Mouse (Mus musculus): Measurements from ENCODE around the gene Cnpy4.
"Not testable (repeated sequence)": the region's sequence is repeated elsewhere in the genome, so short reads cannot be mapped to it uniquely, and the experiment has no call there.

Gene Cnpy4

GRCm38 (mm10) chr5:138202086-138202485 lies 14.8 kb downstream of the Cnpy4 start:
- DNase-seq (ENCODE audit: low read depth, low spot score), result no peak

- no peak for DNase-seq (ENCODE audit: low read depth, low spot score)
Measured at GRCm38 (mm10) chr5:138207253-138207652, 20.0 kb downstream of the Cnpy4 start.

- DNase-seq (ENCODE audit: low read depth, low spot score), result no peak
Measured at GRCm38 (mm10) chr5:138207873-138208272, 20.6 kb downstream of the Cnpy4 start.

DNA sequence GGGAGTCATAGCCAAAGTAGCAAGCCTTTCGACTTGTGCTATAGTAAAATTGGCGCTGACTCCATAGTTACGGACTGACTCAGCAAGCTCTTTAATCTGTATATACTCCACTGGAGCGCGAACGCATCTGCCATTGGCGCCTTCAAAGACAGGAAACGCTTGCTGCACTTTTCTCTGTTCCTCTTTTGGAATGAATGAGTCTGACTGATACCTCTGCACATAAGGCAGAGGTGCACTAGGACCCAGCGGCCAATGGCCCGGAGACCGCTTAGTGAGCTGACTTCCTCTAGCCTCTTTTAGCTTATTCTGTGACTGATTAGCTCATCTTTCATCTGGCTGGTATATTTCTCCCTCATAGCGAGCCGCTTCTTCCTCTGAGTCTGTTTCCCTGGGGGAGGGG lies 29.3 kb downstream of the Cnpy4 start:
- DNase-seq (ENCODE audit: low read depth, low spot score), result not testable (repeated sequence)

DNA sequence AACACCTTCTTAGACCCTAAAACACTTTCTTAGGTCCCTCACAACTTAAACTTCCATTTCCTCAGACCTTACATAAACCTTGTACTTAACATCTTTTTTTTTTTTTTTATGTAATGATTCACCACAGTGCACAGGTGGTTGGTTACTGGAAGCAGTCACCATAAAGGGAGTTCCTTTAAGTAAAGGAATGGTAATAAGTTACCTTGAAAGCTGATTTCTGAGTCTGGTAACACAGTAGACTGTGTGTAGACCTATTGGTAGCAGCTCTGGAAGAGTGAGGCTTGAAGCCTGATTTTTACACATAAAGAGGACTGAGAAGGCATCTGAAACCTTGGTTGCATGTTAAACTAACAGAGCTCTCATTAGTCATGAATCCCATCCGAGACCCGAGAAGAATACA lies 32.6 kb downstream of the Cnpy4 start:
- DNase-seq (ENCODE audit: low read depth, low spot score), result no peak

DNA sequence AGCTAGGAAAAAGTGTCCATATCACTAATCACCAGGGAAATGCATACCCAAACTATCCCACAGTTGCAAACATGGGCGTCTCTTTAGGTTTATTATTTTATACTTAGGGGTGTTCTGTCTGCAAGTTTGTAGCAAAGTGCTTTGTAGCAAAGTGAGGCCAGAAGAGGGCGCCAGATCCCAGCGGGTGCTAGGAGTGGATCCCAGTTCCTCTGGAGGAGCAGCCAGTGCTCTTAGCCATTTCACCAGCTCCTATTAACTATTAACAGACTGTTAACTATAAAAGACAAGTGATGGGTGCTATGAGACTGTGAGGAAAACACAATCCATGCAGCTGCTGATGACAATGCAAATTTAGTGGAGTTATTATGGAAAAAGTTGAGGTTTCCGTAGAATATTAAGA lies 34.8 kb downstream of the Cnpy4 start:
- DNase-seq (ENCODE audit: low read depth, low spot score), result peak; percentile 64

DNA sequence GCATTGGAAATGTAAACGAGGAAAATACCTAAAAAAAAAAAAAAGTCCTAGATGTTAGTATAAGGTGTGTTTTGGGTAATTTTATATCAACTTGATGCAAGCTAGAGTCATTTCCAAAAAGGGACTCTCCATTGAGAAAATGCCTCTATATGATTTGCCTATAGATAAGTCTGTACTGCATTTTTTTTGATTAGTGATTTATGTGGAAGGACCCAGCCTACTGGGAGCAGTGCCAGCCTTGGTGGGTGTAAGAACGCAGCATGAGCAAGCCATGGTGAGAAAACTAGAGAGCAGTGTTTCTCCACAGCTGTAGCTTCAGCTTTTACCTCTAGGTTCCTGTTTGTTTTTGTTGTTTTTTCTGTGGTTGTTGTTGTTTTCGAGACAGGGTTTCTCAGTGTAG lies 36.0 kb downstream of the Cnpy4 start:
- DNase-seq (ENCODE audit: low read depth, low spot score), result no peak

DNA sequence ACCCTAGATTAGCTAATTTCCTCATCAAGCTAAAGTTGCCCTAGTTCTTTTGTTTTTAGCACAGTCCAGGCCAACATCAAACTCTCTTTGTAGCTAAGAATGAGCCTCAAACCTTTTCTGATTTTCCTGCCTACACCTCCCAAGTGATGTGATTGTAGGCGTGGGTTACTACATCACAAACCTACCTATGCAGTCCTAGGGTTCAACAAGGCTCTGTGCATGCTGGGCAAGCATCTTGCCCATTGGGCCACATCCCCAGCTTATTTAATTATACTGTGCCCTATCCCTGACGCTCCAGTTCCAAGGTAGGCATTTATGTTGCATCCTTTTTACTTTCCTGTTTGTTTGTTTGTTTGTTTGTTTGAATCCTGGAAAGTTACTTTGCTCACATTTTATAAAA lies 38.4 kb downstream of the Cnpy4 start, which contains the start of gene Nxpe5:
Nxpe5 (plus strand) TSS at position 199 of the 400 bp plus-strand sequence.
- no peak for DNase-seq (ENCODE audit: low read depth, low spot score)

GRCm38 (mm10) chr5:138226491-138226890 lies 39.2 kb downstream of the Cnpy4 start:
- no peak for DNase-seq (ENCODE audit: low read depth, low spot score)

- no peak for DNase-seq (ENCODE audit: low read depth, low spot score)
Measured at GRCm38 (mm10) chr5:138227367-138227766, 40.1 kb downstream of the Cnpy4 start.

- peak; percentile 11 for DNase-seq (ENCODE audit: low read depth, low spot score)
Measured at GRCm38 (mm10) chr5:138228026-138228425, 40.7 kb downstream of the Cnpy4 start.

DNA sequence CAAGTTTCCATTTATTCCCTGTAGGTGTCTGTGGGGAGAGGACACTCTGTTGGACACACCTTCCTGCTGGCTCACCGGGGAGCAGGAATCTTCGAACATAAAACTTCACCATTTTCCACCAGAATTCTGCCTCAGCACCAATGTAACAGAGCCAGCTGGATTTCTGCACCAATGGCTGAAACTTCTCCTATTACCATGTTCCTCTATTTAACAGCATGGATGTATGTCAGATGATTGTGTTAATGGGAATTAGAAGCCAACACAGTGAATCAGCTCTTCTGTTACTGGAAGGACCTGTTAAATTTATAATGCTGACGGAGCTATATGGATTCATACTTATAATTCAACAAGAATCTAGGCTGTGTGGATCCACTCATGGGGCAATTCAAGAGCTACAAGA lies 42.2 kb downstream of the Cnpy4 start:
- no peak for DNase-seq (ENCODE audit: low read depth, low spot score)

- no peak for DNase-seq (ENCODE audit: low read depth, low spot score)
Measured at GRCm38 (mm10) chr5:138233778-138234177, 46.5 kb downstream of the Cnpy4 start.

GRCm38 (mm10) chr5:138234224-138234623 lies 46.9 kb downstream of the Cnpy4 start:
- DNase-seq (ENCODE audit: low read depth, low spot score), result no peak

- DNase-seq (ENCODE audit: low read depth, low spot score), result no peak
Measured at GRCm38 (mm10) chr5:138241511-138241910, 54.2 kb downstream of the Cnpy4 start.

Measured in CD4-positive helper T cell, adult 2 months (primary cell).